Mouse (Mus musculus) gastrocnemius, postnatal 4 days (tissue): Measurements from ENCODE around the gene Rnpep. TPM values are rescaled to one million over a fixed set of nuclear protein-coding genes. Genes with fewer than 3 reads are reported as not detected.

Experiments used
- DNase-seq, 2 experiments: peaks; one replicate each; pipeline ENCODE4 v3.0.0; 2021 to 2022; ENCODE audit warnings: low spot score in 2 of 2, mixed read lengths in 2 of 2
- long read RNA-seq, 2 experiments: library from polyadenylated mRNA; stranded (forward); transcript quantifications; one replicate each; pipeline ENCODE4 v2.0.0; 2021
- total RNA-seq, 2 experiments: library from RNA; stranded (reverse); gene quantifications; 2 replicates each; pipeline ENCODE4 v1.2.3; 2021

Rnpep gene
- total RNA-seq, result 10 to 100 TPM; 22.7 to 24.2 TPM
- long read RNA-seq, experiment 1, transcript Rnpep-202 (11 exons, 2,288 nt), result major isoform, 29 of 39 reads
- long read RNA-seq, experiment 1, partial matches to known transcripts, result 4 of 39 reads
- long read RNA-seq, experiment 1, other reads (novel, unspliced or antisense), result 5 of 39 reads
- long read RNA-seq, experiment 2, transcript Rnpep-202 (11 exons, 2,288 nt), result major isoform, 33 of 44 reads
- long read RNA-seq, experiment 2, partial matches to known transcripts, result 6 of 44 reads
- long read RNA-seq, experiment 2, other reads (novel, unspliced or antisense), result 3 of 44 reads

- peak; percentile 65 to 76 for DNase-seq
Measured at GRCm38 (mm10) chr1:135283826-135284291, at the start of gene Rnpep. Rnpep (minus strand) TSS chr1:135284084.

- DNase-seq, result no peak
Measured at GRCm38 (mm10) chr1:135330578-135330977, 46.7 kb upstream of the Rnpep start.

GRCm38 (mm10) chr1:135328368-135328767, 44.5 kb upstream of the Rnpep start:
- no peak for DNase-seq

- no peak for DNase-seq
Measured at GRCm38 (mm10) chr1:135325934-135326333, 42.0 kb upstream of the Rnpep start.

GRCm38 (mm10) chr1:135324571-135324970, 40.7 kb upstream of the Rnpep start, which contains the start of gene Lmod1:
Lmod1 (plus strand) TSS chr1:135324807.
- peak; percentile 31 to 61 for DNase-seq

GRCm38 (mm10) chr1:135323367-135323901, 39.5 kb upstream of the Rnpep start:
- no peak for DNase-seq

- peak; percentile 85 to 91 for DNase-seq
Measured at GRCm38 (mm10) chr1:135313284-135314031, 29.6 kb upstream of the Rnpep start, which contains the start of gene Timm17a. Timm17a (minus strand) TSS chr1:135313778.

- DNase-seq, result no peak
Measured at GRCm38 (mm10) chr1:135312201-135312600, 28.3 kb upstream of the Rnpep start.

- DNase-seq, result no peak
Measured at GRCm38 (mm10) chr1:135311356-135311755, 27.5 kb upstream of the Rnpep start.

- DNase-seq, result no peak
Measured at GRCm38 (mm10) chr1:135290908-135291307, 7.0 kb upstream of the Rnpep start.

GRCm38 (mm10) chr1:135286311-135286710, 2.4 kb upstream of the Rnpep start:
- DNase-seq, result no peak

- peak; percentile 29 to 46 for DNase-seq
Measured at GRCm38 (mm10) chr1:135283287-135283825, 528 bp downstream of the Rnpep start.

- no peak for DNase-seq
Measured at GRCm38 (mm10) chr1:135282536-135283286, 1.2 kb downstream of the Rnpep start.

GRCm38 (mm10) chr1:135281841-135282240, 2.0 kb downstream of the Rnpep start:
- DNase-seq, result no peak

GRCm38 (mm10) chr1:135280646-135281045, 3.2 kb downstream of the Rnpep start:
- peak in 1 of 2 experiments; percentile 49 for DNase-seq

GRCm38 (mm10) chr1:135271371-135271770, 12.5 kb downstream of the Rnpep start:
- DNase-seq, result no peak

GRCm38 (mm10) chr1:135267663-135268446, 16.0 kb downstream of the Rnpep start:
- no peak for DNase-seq

- DNase-seq, result no peak
Measured at GRCm38 (mm10) chr1:135265834-135266233, 18.1 kb downstream of the Rnpep start.

GRCm38 (mm10) chr1:135263316-135263715, 20.6 kb downstream of the Rnpep start:
- DNase-seq, result no peak

GRCm38 (mm10) chr1:135262329-135262728, 21.6 kb downstream of the Rnpep start:
- no peak for DNase-seq
